ENCODE assay signal across 36 mouse cellular contexts in genomic region chr5:121595758-121596157, GRCm38 (mm10). TPM values are rescaled to one million over a fixed set of nuclear protein-coding genes. Genes with fewer than 3 reads are reported as not detected.
"Had no signal": no experiment of that assay in that cellular context is flagged by ENCODE, and none has a peak within 500 bp of the region (broad histone marks: within the 10 kb centered on the region; RNA-seq: fewer than 3 reads in every experiment).

No protein-coding gene starts in this region.

- DNase-seq: gastrocnemius, postnatal 14 days; gastrocnemius, postnatal 36 days; heart, adult 2 months; heart, postnatal 4 days; kidney, adult 18-20 months; kidney, adult 8-10 months; kidney, postnatal 10 days; kidney, postnatal 25 days; kidney, postnatal 4 days; liver had no signal

- H3K27me3 ChIP-seq: heart, embryonic 15.5 days; intestine, embryonic 15.5 days; limb, embryonic 12.5 days had no signal

- H3K4me2 ChIP-seq: heart, embryonic 11.5 days; heart, embryonic 13.5 days; heart, embryonic 15.5 days; hindbrain, embryonic 12.5 days; hindbrain, embryonic 14.5 days; intestine, embryonic 15.5 days; limb, embryonic 12.5 days; liver, embryonic 12.5 days; liver, embryonic 15.5 days had no signal

- H3K4me3 ChIP-seq: heart, adult 2 months; heart, embryonic 13.5 days; heart, embryonic 15.5 days; hindbrain, embryonic 10.5 days; hindbrain, embryonic 12.5 days; intestine, embryonic 15.5 days; layer of hippocampus, adult 2 months; left cerebral cortex, adult 2 months; limb, embryonic 10.5 days; limb, embryonic 12.5 days; liver, embryonic 12.5 days; liver, embryonic 15.5 days had no signal

- H3K27ac ChIP-seq: heart, adult 2 months; heart, embryonic 13.5 days; hindbrain, embryonic 10.5 days; hindbrain, embryonic 12.5 days; hindbrain, embryonic 14.5 days; intestine, embryonic 15.5 days; layer of hippocampus, adult 2 months; left cerebral cortex, adult 2 months; limb, embryonic 10.5 days; limb, embryonic 12.5 days; liver, embryonic 12.5 days; liver, embryonic 15.5 days had no signal

- H3K36me3 ChIP-seq: heart, embryonic 13.5 days; heart, embryonic 15.5 days; hindbrain, embryonic 10.5 days; hindbrain, embryonic 12.5 days; intestine, embryonic 15.5 days; limb, embryonic 10.5 days; liver, embryonic 15.5 days had no signal

- ATAC-seq: hindbrain, embryonic 16.5 days; inflammation-experienced regulatory T-cells, adult 6 months; intestine, embryonic 15.5 days; intestine, postnatal 0 days; liver, embryonic 12.5 days had no signal

- H3K9me3 ChIP-seq: heart, embryonic 13.5 days; heart, embryonic 15.5 days; hindbrain, embryonic 10.5 days; hindbrain, embryonic 12.5 days; intestine, embryonic 15.5 days; limb, embryonic 10.5 days; limb, embryonic 12.5 days; liver, embryonic 12.5 days; liver, embryonic 15.5 days had no signal

- H3K9ac ChIP-seq: heart, embryonic 13.5 days; heart, embryonic 15.5 days; hindbrain, embryonic 12.5 days; hindbrain, embryonic 14.5 days; intestine, embryonic 15.5 days; limb, embryonic 12.5 days; liver, embryonic 12.5 days; liver, embryonic 15.5 days had no signal

RNA-seq across cellular contexts. Expression of gene Gm42878, which starts 50.5 kb away (rescaled TPM):
- total RNA-seq: gastrocnemius, adult 18-20 months; gastrocnemius, postnatal 14 days; gastrocnemius, postnatal 36 days; granulocyte monocyte progenitor cell, adult 5-6 weeks; heart, postnatal 25 days; heart, postnatal 4 days; layer of hippocampus, adult 2 months; layer of hippocampus, postnatal 10 days; layer of hippocampus, postnatal 25 days; left cerebral cortex, postnatal 14 days; left cerebral cortex, postnatal 36 days had no signal
- polyA plus RNA-seq: heart, embryonic 11.5 days; heart, embryonic 13.5 days; heart, embryonic 15.5 days; heart, postnatal 0 days; hindbrain, embryonic 10.5 days; hindbrain, embryonic 12.5 days; hindbrain, embryonic 14.5 days; hindbrain, embryonic 16.5 days; inflammation-experienced regulatory T-cells, adult 6 months; intestine, embryonic 15.5 days; intestine, postnatal 0 days; kidney, embryonic 14.5 days; kidney, embryonic 16.5 days; limb, embryonic 10.5 days; limb, embryonic 12.5 days; liver, embryonic 12.5 days; liver, embryonic 15.5 days had no signal
